In the genomic region with DNA sequence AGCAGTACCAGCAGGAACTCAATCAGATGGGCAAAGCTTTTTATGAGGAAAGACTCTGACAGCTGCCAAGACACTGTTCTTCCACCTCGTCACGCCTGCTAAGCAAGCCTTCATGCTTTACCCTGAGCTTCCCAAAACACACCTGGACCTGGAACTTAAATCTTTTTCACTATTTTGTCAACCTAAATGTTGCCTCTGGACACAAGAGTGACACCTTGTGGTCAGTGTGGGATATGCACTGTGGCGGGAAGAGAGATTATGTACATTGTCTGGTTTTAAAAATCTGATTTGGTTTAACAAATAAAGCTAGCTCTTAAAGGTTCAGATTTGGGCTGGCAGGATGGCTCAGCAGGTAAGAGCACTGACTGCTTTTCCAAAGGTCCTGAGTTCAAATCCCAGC, we compare ENCODE assay signal across 9 mouse cellular contexts. TPM values are rescaled to one million over a fixed set of nuclear protein-coding genes. Genes with fewer than 3 reads are reported as not detected.
DNase-seq lines count a peak whose midpoint lies in the region; ATAC-seq and TF ChIP-seq lines count a peak whose summit lies in the region.
"Had no signal": no experiment of that assay in that cellular context is flagged by ENCODE, and none has a peak within 500 bp of the region (broad histone marks: within the 10 kb centered on the region; RNA-seq: fewer than 3 reads in every experiment).

No protein-coding gene starts in this region.

- ATAC-seq in forebrain, embryonic 16.5 days = no peak
- ATAC-seq in lung, postnatal 0 days = peak; percentile 21; the same call in 1 of the 2 replicates

- no peak overlapping the region for H3K9ac ChIP-seq in forebrain, embryonic 16.5 days (replicated peaks; ENCODE audit: low read depth, low read length)
- H3K9ac ChIP-seq in lung, postnatal 0 days (replicated peaks; ENCODE audit: low read depth) = no peak overlapping the region
- H3K9ac ChIP-seq: neural tube, embryonic 12.5 days had no signal

- DNase-seq in forebrain, embryonic 10.5 days (ENCODE audit: extremely low spot score, low spot score) = peak; percentile 40
- DNase-seq in lung, adult 18-20 months = peak; percentile 32 to 47
- no peak for DNase-seq in lung, postnatal 25 days (ENCODE audit: low spot score)
- peak; percentile 77 for DNase-seq in ZHBTc4 (ENCODE audit: low read depth, low spot score)
- peak; percentile 64 for DNase-seq in forelimb bud, embryonic 11.5 days (ENCODE audit: low read depth, low spot score)
- DNase-seq in lung, postnatal 0 days (ENCODE audit: low spot score) = peak; percentile 65
- peak; percentile 61 for DNase-seq in thymus, postnatal 25 days

- no peak for TF ChIP-seq EP300 in lung, postnatal 0 days (IDR thresholded peaks at IDR 0.05)

- no peaks in the 10 kb centered on the region for H3K4me1 ChIP-seq in forebrain, embryonic 10.5 days
- no peaks in the 10 kb centered on the region for H3K4me1 ChIP-seq in forebrain, embryonic 16.5 days (replicated peaks; ENCODE audit: control insufficient read depth, insufficient read depth, low read length)
- no peaks in the 10 kb centered on the region for H3K4me1 ChIP-seq in lung, postnatal 0 days (ENCODE audit: insufficient read depth, low read depth, low read length)
- H3K4me1 ChIP-seq: neural tube, embryonic 12.5 days had no signal

- H3K36me3 ChIP-seq in forebrain, embryonic 10.5 days (replicated peaks) = peaks cover 69% of the 10 kb centered on the region
- H3K36me3 ChIP-seq in forebrain, embryonic 16.5 days (ENCODE audit: control insufficient read depth, insufficient read depth) = peaks cover 9% of the 10 kb centered on the region
- peaks cover 7% of the 10 kb centered on the region; the same call in 1 of the 2 replicates for H3K36me3 ChIP-seq in lung, postnatal 0 days (ENCODE audit: insufficient read depth, low read length)

- no peaks in the 10 kb centered on the region for H3K27me3 ChIP-seq in forebrain, embryonic 10.5 days (ENCODE audit: poor library complexity, severe bottlenecking)
- no peaks in the 10 kb centered on the region for H3K27me3 ChIP-seq in forebrain, embryonic 16.5 days (replicated peaks; ENCODE audit: control insufficient read depth, insufficient read depth, low read length)
- H3K27me3 ChIP-seq in lung, postnatal 0 days (replicated peaks; ENCODE audit: insufficient read depth, low read length) = no peaks in the 10 kb centered on the region
- H3K27me3 ChIP-seq: neural tube, embryonic 12.5 days had no signal

- H3K4me2 ChIP-seq in forebrain, embryonic 16.5 days (ENCODE audit: low read length) = no peak overlapping the region
- H3K4me2 ChIP-seq in lung, postnatal 0 days (replicated peaks; ENCODE audit: low read depth, low read length) = no peak overlapping the region
- H3K4me2 ChIP-seq: neural tube, embryonic 12.5 days had no signal

- peak; percentile 88 for TF ChIP-seq CTCF in lung, postnatal 0 days (IDR thresholded peaks at IDR 0.05)

- no peaks in the 10 kb centered on the region for H3K9me3 ChIP-seq in forebrain, embryonic 10.5 days
- no peaks in the 10 kb centered on the region for H3K9me3 ChIP-seq in forebrain, embryonic 16.5 days (ENCODE audit: control insufficient read depth, low read length)
- no peaks in the 10 kb centered on the region for H3K9me3 ChIP-seq in lung, postnatal 0 days (ENCODE audit: low read length)
- H3K9me3 ChIP-seq: neural tube, embryonic 12.5 days had no signal

- H3K4me3 ChIP-seq in forebrain, embryonic 10.5 days = no peak overlapping the region
- H3K4me3 ChIP-seq in forebrain, embryonic 16.5 days (replicated peaks; ENCODE audit: low read length) = no peak overlapping the region
- no peak overlapping the region for H3K4me3 ChIP-seq in lung, postnatal 0 days (ENCODE audit: low read depth, low read length)
- H3K4me3 ChIP-seq: neural tube, embryonic 12.5 days had no signal

- H3K27ac ChIP-seq in forebrain, embryonic 10.5 days = no peak overlapping the region
- H3K27ac ChIP-seq in forebrain, embryonic 16.5 days (ENCODE audit: low read length) = no peak overlapping the region
- H3K27ac ChIP-seq in lung, postnatal 0 days (ENCODE audit: low read length) = no peak overlapping the region
- H3K27ac ChIP-seq: neural tube, embryonic 12.5 days had no signal

- 64% methylated on average over 3 of the region's 3 CpGs for WGBS in forebrain, embryonic 10.5 days
- WGBS in forebrain, embryonic 16.5 days = 63% methylated on average over 3 of the region's 3 CpGs
- 54% methylated on average over 3 of the region's 3 CpGs for WGBS in lung, postnatal 0 days

RNA-seq across cellular contexts. Expression of a gene that starts 6.9 kb away (rescaled TPM):
- 579 and 590 TPM in 2 replicates for polyA plus RNA-seq in forebrain, embryonic 10.5 days (2016; fragmentation: Nextera tagmentation; extraction: Ambion mirVana)
- 471 and 509 TPM in 2 replicates for polyA plus RNA-seq in forebrain, embryonic 16.5 days (2015; fragmentation: Nextera tagmentation; extraction: Ambion mirVana)
- polyA plus RNA-seq in lung, postnatal 0 days (2015; fragmentation: Nextera tagmentation; extraction: Ambion mirVana) = 506 and 509 TPM in 2 replicates

RNA-seq across cellular contexts. Expression of a gene that starts 13.1 kb away (rescaled TPM):
- polyA plus RNA-seq in forebrain, embryonic 10.5 days (2016; fragmentation: Nextera tagmentation; extraction: Ambion mirVana) = 220 and 222 TPM in 2 replicates
- polyA plus RNA-seq in forebrain, embryonic 16.5 days (2015; fragmentation: Nextera tagmentation; extraction: Ambion mirVana) = 146 and 158 TPM in 2 replicates
- polyA plus RNA-seq in lung, postnatal 0 days (2015; fragmentation: Nextera tagmentation; extraction: Ambion mirVana) = 101 and 118 TPM in 2 replicates

RNA-seq across cellular contexts. Expression of a gene that starts 14.1 kb away (rescaled TPM):
- 210 and 216 TPM in 2 replicates for polyA plus RNA-seq in forebrain, embryonic 10.5 days (2016; fragmentation: Nextera tagmentation; extraction: Ambion mirVana)
- polyA plus RNA-seq in forebrain, embryonic 16.5 days (2015; fragmentation: Nextera tagmentation; extraction: Ambion mirVana) = 220 and 232 TPM in 2 replicates
- 144 and 146 TPM in 2 replicates for polyA plus RNA-seq in lung, postnatal 0 days (2015; fragmentation: Nextera tagmentation; extraction: Ambion mirVana)

RNA-seq across cellular contexts. Expression of a gene that starts 38.4 kb away (rescaled TPM):
- 0.61 and 0.64 TPM in 2 replicates for polyA plus RNA-seq in forebrain, embryonic 10.5 days (2016; fragmentation: Nextera tagmentation; extraction: Ambion mirVana)
- 0.22 and 0.42 TPM in 2 replicates for polyA plus RNA-seq in forebrain, embryonic 16.5 days (2015; fragmentation: Nextera tagmentation; extraction: Ambion mirVana)
- 0.10 and 0.17 TPM in 2 replicates for polyA plus RNA-seq in lung, postnatal 0 days (2015; fragmentation: Nextera tagmentation; extraction: Ambion mirVana)
